Mouse (Mus musculus) stomach, postnatal 0 days (tissue): ENCODE results near the gene Lrp8.

Source experiments
- CTCF ChIP-seq: IDR thresholded peaks from 2 replicates; pipeline ENCODE4 v1.5.1; 2016; ENCODE audit warnings: antibody characterized with exemption, low read depth, mild to moderate bottlenecking, moderate library complexity
- EP300 ChIP-seq: optimal IDR thresholded peaks from 2 replicates; pipeline ENCODE3; 2016; ENCODE audit warnings: antibody characterized with exemption

DNA sequence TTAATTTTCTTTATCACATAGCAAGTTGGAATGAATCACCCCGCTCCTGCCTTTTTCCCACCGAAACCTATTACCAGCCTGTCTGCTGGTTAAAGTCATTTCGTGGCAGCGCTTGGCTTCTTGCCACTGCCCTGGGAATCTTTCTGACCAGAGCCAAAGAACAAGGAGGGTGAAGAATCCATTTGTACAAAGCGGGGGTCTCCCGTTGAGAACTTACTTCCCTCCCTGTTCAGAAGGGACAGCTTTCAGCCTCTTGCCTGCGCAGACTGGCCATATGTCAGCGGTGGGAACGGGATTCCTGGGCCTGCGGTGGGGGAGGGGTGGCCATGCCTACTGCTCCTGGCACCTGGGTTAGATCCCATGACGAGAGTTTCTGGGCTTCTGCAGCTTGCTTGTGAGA is 21.4 kb downstream of the Lrp8 start:
- TF ChIP-seq CTCF: no peak
- TF ChIP-seq EP300: no peak
